Mouse (Mus musculus): ENCODE measurements around the gene Slc18b1. TPM values are rescaled to one million over a fixed set of nuclear protein-coding genes. Genes with fewer than 3 reads are reported as not detected.

The Slc18b1 gene
- total RNA-seq, 2 experiments from 2014 or later: 8.6 to 10.2 TPM

Other genes with a start within 250 kb of the Slc18b1 start
- gene Rps12, start 9.7 kb upstream of the Slc18b1 start, total RNA-seq (2021): 100 to 1,000 TPM; 173 to 245 TPM
- gene Vnn3, start 54.5 kb downstream of the Slc18b1 start, total RNA-seq (2021): not detected
- gene Vnn1, start 97.7 kb downstream of the Slc18b1 start, total RNA-seq (2021): under 1 TPM; 0.31 to 0.56 TPM
- gene Taar1, start 123.4 kb downstream of the Slc18b1 start, total RNA-seq (2021): not detected
- gene Taar2, start 141.6 kb downstream of the Slc18b1 start, total RNA-seq (2021): not detected
- gene Taar3, start 152.6 kb downstream of the Slc18b1 start, total RNA-seq (2021): not detected
- not detected for gene Taar4, start 163.5 kb downstream of the Slc18b1 start, total RNA-seq (2021)
- not detected for gene Taar5, start 173.7 kb downstream of the Slc18b1 start, total RNA-seq (2021)
- not detected for gene Taar6, start 188.7 kb downstream of the Slc18b1 start, total RNA-seq (2021)
- not detected for gene Taar7a, start 196.5 kb downstream of the Slc18b1 start, total RNA-seq (2021)
- not detected for gene Taar7b, start 203.0 kb downstream of the Slc18b1 start, total RNA-seq (2021)
- not detected for gene Taar7d, start 230.2 kb downstream of the Slc18b1 start, total RNA-seq (2021)
- not detected for gene Taar7e, start 240.6 kb downstream of the Slc18b1 start, total RNA-seq (2021)

All from heart, postnatal 25 days (tissue).